Mouse (Mus musculus) cerebellum, adult 2 months (tissue): ENCODE data around the gene Tmprss4.

Experiments
- CTCF ChIP-seq: fragments of 200-500 bp; IDR thresholded peaks from 2 replicates; pipeline ENCODE4 v1.5.1; 2011; ENCODE audit warnings: low read depth, mild to moderate bottlenecking, control low read depth, low read length, moderate library complexity, borderline replicate concordance; ENCODE audit not compliant: insufficient read depth
- POLR2A ChIP-seq: fragments of 200-500 bp; IDR thresholded peaks from 2 replicates; pipeline ENCODE4 v1.6.1; 2011; ENCODE audit warnings: low read length, control low read depth, borderline replicate concordance; ENCODE audit not compliant: insufficient read depth

- no peak for TF ChIP-seq CTCF
- TF ChIP-seq POLR2A = no peak
Observed at GRCm38 (mm10) chr9:45126941-45127340, 77.0 kb downstream of the Tmprss4 start.
